Mouse (Mus musculus): ENCODE results near the gene Nfib. TPM values are rescaled to one million over a fixed set of nuclear protein-coding genes. Genes with fewer than 3 reads are reported as not detected.
A peak's percentile ranks its signal among the peaks of the same experiment; 100 is the strongest.

Nfib gene
- total and polyA plus RNA-seq, 3 experiments, result 0.16 TPM; not detected in 2

GRCm38 (mm10) chr4:82512743-82513425, 192.7 kb downstream of the Nfib start:
- Histone ChIP-seq H3K9me3 (replicated peaks) (peaks cover 25% of the 10 kb centered on the region), H3K36me3 (replicated peaks) (no peaks in the 10 kb centered on the region), H3K4me1 (ENCODE audit: insufficient read depth, low read depth, low read length) (no peaks in the 10 kb centered on the region), H3K4me3 (ENCODE audit: low read depth, low read length) (peak overlapping the region; percentile 27; the same call in 1 of the 2 replicates), H3K27me3 (ENCODE audit: insufficient read depth, low read length) (no peaks in the 10 kb centered on the region)
- DNase-seq (ENCODE audit: low spot score) (no peak), ATAC-seq (ENCODE audit: extremely low read depth, insufficient number of reproducible peaks, low FRiP score, poor library complexity, severe bottlenecking) (no peak)
- no peak for TF ChIP-seq GATA2 (IDR thresholded peaks at IDR 0.05; ENCODE audit: borderline replicate concordance, low read depth, low read length)
- no peak for TF ChIP-seq GATA1 (IDR thresholded peaks at IDR 0.05; ENCODE audit: borderline replicate concordance, low read length)

- TF ChIP-seq CTCF (IDR thresholded peaks at IDR 0.05; ENCODE audit: low read depth, low read length), result no peak
- no peak for TF ChIP-seq POLR2AphosphoS5 (IDR thresholded peaks at IDR 0.05; ENCODE audit: insufficient replicate concordance, low read depth, low read length)
- no peak for TF ChIP-seq GATA2 (IDR thresholded peaks at IDR 0.05; ENCODE audit: borderline replicate concordance, low read depth, low read length)
- no peak for TF ChIP-seq TAL1 (conservative IDR thresholded peaks at IDR 0.05; ENCODE audit: low read depth, low read length)
- TF ChIP-seq GATA1 (IDR thresholded peaks at IDR 0.05; ENCODE audit: borderline replicate concordance, low read length), result no peak
- no peak for DNase-seq (ENCODE audit: low spot score)
- Histone ChIP-seq H3K4me3 (ENCODE audit: low read depth, low read length) (no peak overlapping the region), H3K27me3 (ENCODE audit: insufficient read depth, low read length) (no peaks in the 10 kb centered on the region), H3K4me1 (ENCODE audit: insufficient read depth, low read depth, low read length) (no peaks in the 10 kb centered on the region), H3K9me3 (replicated peaks) (peaks cover 28% of the 10 kb centered on the region), H3K36me3 (replicated peaks) (no peaks in the 10 kb centered on the region)
- ATAC-seq (ENCODE audit: extremely low read depth, insufficient number of reproducible peaks, low FRiP score, poor library complexity, severe bottlenecking), result no peak
Observed at GRCm38 (mm10) chr4:82512335-82512734, 193.2 kb downstream of the Nfib start.

GRCm38 (mm10) chr4:82511524-82511923, 194.0 kb downstream of the Nfib start:
- ATAC-seq (ENCODE audit: extremely low read depth, insufficient number of reproducible peaks, low FRiP score, poor library complexity, severe bottlenecking) (no peak), DNase-seq (ENCODE audit: low spot score) (no peak)
- H3K9me3 ChIP-seq (replicated peaks), result peaks cover 35% of the 10 kb centered on the region
- no peak overlapping the region for H3K4me3 ChIP-seq (ENCODE audit: low read depth, low read length)
- no peaks in the 10 kb centered on the region for H3K4me1 ChIP-seq (ENCODE audit: insufficient read depth, low read depth, low read length)
- no peaks in the 10 kb centered on the region for H3K27me3 ChIP-seq (ENCODE audit: insufficient read depth, low read length)
- TF ChIP-seq POLR2AphosphoS5 (IDR thresholded peaks at IDR 0.05; ENCODE audit: insufficient replicate concordance, low read depth, low read length) (no peak), GATA1 (IDR thresholded peaks at IDR 0.05; ENCODE audit: borderline replicate concordance, low read length) (no peak), CTCF (IDR thresholded peaks at IDR 0.05; ENCODE audit: low read depth, low read length) (no peak), TAL1 (conservative IDR thresholded peaks at IDR 0.05; ENCODE audit: low read depth, low read length) (no peak), GATA2 (IDR thresholded peaks at IDR 0.05; ENCODE audit: borderline replicate concordance, low read depth, low read length) (no peak)
- H3K36me3 ChIP-seq (replicated peaks), result no peaks in the 10 kb centered on the region

- Histone ChIP-seq H3K4me3 (ENCODE audit: low read depth, low read length) (no peak overlapping the region), H3K4me1 (ENCODE audit: insufficient read depth, low read depth, low read length) (no peaks in the 10 kb centered on the region), H3K9me3 (replicated peaks) (peaks cover 39% of the 10 kb centered on the region), H3K27me3 (ENCODE audit: insufficient read depth, low read length) (no peaks in the 10 kb centered on the region), H3K36me3 (replicated peaks) (no peaks in the 10 kb centered on the region)
- ATAC-seq (ENCODE audit: extremely low read depth, insufficient number of reproducible peaks, low FRiP score, poor library complexity, severe bottlenecking) (no peak), DNase-seq (ENCODE audit: low spot score) (no peak)
- TF ChIP-seq POLR2AphosphoS5 (IDR thresholded peaks at IDR 0.05; ENCODE audit: insufficient replicate concordance, low read depth, low read length) (no peak), CTCF (IDR thresholded peaks at IDR 0.05; ENCODE audit: low read depth, low read length) (no peak), GATA2 (IDR thresholded peaks at IDR 0.05; ENCODE audit: borderline replicate concordance, low read depth, low read length) (no peak), GATA1 (IDR thresholded peaks at IDR 0.05; ENCODE audit: borderline replicate concordance, low read length) (no peak), TAL1 (conservative IDR thresholded peaks at IDR 0.05; ENCODE audit: low read depth, low read length) (no peak)
Observed at GRCm38 (mm10) chr4:82511001-82511513, 194.5 kb downstream of the Nfib start.

- ATAC-seq (ENCODE audit: extremely low read depth, insufficient number of reproducible peaks, low FRiP score, poor library complexity, severe bottlenecking), result no peak
- TF ChIP-seq POLR2AphosphoS5 (IDR thresholded peaks at IDR 0.05; ENCODE audit: insufficient replicate concordance, low read depth, low read length) (no peak), GATA1 (IDR thresholded peaks at IDR 0.05; ENCODE audit: borderline replicate concordance, low read length) (no peak), CTCF (IDR thresholded peaks at IDR 0.05; ENCODE audit: low read depth, low read length) (no peak), GATA2 (IDR thresholded peaks at IDR 0.05; ENCODE audit: borderline replicate concordance, low read depth, low read length) (no peak), TAL1 (conservative IDR thresholded peaks at IDR 0.05; ENCODE audit: low read depth, low read length) (no peak)
Observed at GRCm38 (mm10) chr4:82509771-82510170, 195.8 kb downstream of the Nfib start.

GRCm38 (mm10) chr4:82509166-82509767, 196.3 kb downstream of the Nfib start:
- H3K4me3 ChIP-seq (ENCODE audit: low read depth, low read length), result no peak overlapping the region
- no peaks in the 10 kb centered on the region for H3K4me1 ChIP-seq (ENCODE audit: insufficient read depth, low read depth, low read length)
- TF ChIP-seq POLR2AphosphoS5 (IDR thresholded peaks at IDR 0.05; ENCODE audit: insufficient replicate concordance, low read depth, low read length), result no peak
- TF ChIP-seq GATA1 (IDR thresholded peaks at IDR 0.05; ENCODE audit: borderline replicate concordance, low read length), result no peak
- TF ChIP-seq TAL1 (conservative IDR thresholded peaks at IDR 0.05; ENCODE audit: low read depth, low read length), result no peak
- no peak for TF ChIP-seq GATA2 (IDR thresholded peaks at IDR 0.05; ENCODE audit: borderline replicate concordance, low read depth, low read length)
- TF ChIP-seq CTCF (IDR thresholded peaks at IDR 0.05; ENCODE audit: low read depth, low read length), result no peak
- peaks cover 57% of the 10 kb centered on the region for H3K9me3 ChIP-seq (replicated peaks)
- DNase-seq (ENCODE audit: low spot score) (no peak), ATAC-seq (ENCODE audit: extremely low read depth, insufficient number of reproducible peaks, low FRiP score, poor library complexity, severe bottlenecking) (no peak)
- H3K27me3 ChIP-seq (ENCODE audit: insufficient read depth, low read length), result no peaks in the 10 kb centered on the region
- no peaks in the 10 kb centered on the region for H3K36me3 ChIP-seq (replicated peaks)

More at GRCm38 (mm10) chr4:82509771-82510170, 195.8 kb downstream of the Nfib start:
- Histone ChIP-seq H3K4me3 (ENCODE audit: low read depth, low read length) (no peak overlapping the region), H3K4me1 (ENCODE audit: insufficient read depth, low read depth, low read length) (no peaks in the 10 kb centered on the region), H3K27me3 (ENCODE audit: insufficient read depth, low read length) (no peaks in the 10 kb centered on the region), H3K9me3 (replicated peaks) (peaks cover 52% of the 10 kb centered on the region), H3K36me3 (replicated peaks) (no peaks in the 10 kb centered on the region)
- no peak for DNase-seq (ENCODE audit: low spot score)

Data from G1E (cell line).